Mouse (Mus musculus): ENCODE data around the gene Arhgap23. TPM values are rescaled to one million over a fixed set of nuclear protein-coding genes. Genes with fewer than 3 reads are reported as not detected.

The Arhgap23 gene
- polyA plus RNA-seq (2016; fragmentation: Nextera tagmentation; extraction: Ambion mirVana): 3.5 and 3.9 TPM in 2 replicates

DNA sequence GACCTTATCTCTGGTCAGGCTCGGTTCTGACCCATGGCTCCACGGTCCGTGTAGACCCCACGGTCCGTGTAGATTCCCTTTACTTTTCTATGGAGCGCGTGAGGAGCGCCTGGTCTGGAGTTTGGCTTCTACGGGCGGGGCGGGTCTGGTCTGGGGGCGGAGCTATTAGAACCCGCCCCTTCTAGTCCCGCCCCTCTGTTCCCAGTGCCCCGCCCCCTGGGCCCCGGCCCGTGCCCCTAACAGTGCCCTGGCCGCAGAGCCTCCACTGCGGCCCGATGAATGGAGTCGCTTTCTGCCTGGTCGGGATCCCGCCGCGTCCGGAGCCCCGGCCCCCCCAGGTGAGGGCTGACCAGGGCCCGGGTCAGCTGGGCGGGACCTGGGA is at the start of gene Arhgap23:
Gene Arhgap23 (plus strand): TSS at position 204 of the 382 bp plus-strand sequence.
- Histone ChIP-seq H3K27ac (peak within 1 kb of the TSS; percentile 93), H3K36me3 (no peaks in the 10 kb centered on the region), H3K4me3 (peak within 1 kb of the TSS; percentile 85), H3K4me1 (peaks cover 60% of the 10 kb centered on the region), H3K27me3 (ENCODE audit: low read depth, poor library complexity, severe bottlenecking) (no peaks in the 10 kb centered on the region), H3K9me3 (replicated peaks) (no peaks in the 10 kb centered on the region)
- WGBS: 2% methylated on average over 29 of the region's 29 CpGs
- DNase-seq (ENCODE audit: low spot score): peak; percentile 91

DNA sequence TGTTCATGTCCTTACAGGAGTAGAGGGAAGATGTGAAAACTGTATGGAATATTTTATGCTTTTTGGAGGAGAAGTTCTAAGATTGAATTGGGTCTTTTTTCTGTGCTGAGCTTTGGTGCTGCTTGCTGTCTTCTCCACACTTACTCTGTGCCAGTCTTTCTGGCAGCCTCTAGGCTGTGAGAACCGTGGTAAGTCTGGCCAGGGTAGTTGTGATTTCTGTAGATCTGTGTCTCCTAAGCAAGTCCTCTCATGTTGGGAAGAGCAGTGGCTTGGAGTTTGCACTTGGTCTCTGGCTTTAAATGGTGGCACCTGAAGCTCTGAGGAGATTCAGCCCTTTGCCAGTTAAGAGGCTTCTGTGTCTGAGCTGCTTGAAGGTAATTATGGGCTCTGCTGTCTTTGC is 49.8 kb upstream of the Arhgap23 start:
- DNase-seq (ENCODE audit: low spot score): no peak
- no peaks in the 10 kb centered on the region for H3K9me3 ChIP-seq (replicated peaks)
- 61% methylated on average over 1 of the region's 1 CpGs for WGBS
- no peak overlapping the region for H3K27ac ChIP-seq
- H3K36me3 ChIP-seq: peaks cover 17% of the 10 kb centered on the region; the same call in 1 of the 2 replicates
- H3K27me3 ChIP-seq (ENCODE audit: low read depth, poor library complexity, severe bottlenecking): no peaks in the 10 kb centered on the region
- H3K4me3 ChIP-seq: peak overlapping the region; percentile 6; the same call in 1 of the 2 replicates
- H3K4me1 ChIP-seq: peaks cover 35% of the 10 kb centered on the region

DNA sequence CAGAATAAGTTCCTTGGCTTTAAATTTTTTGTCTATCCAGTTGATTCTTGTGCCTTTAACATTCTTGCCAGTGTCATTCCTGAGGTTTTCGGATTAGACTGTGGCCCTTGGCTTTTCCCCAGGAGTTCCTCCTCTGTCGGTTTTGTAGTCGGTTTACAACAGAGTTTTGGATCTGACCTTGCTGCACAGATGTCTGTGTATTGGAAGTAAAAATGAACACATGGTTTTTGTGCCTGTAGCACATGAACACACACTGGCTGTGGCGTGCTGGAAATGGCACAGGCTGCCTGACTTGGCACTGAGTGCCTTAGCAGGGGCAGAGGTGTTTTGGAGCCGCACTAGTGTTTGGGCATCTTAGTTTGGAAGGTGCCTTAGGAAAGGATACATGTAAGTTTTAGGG is 46.8 kb upstream of the Arhgap23 start:
- H3K27me3 ChIP-seq (ENCODE audit: low read depth, poor library complexity, severe bottlenecking): no peaks in the 10 kb centered on the region
- no peak overlapping the region for H3K27ac ChIP-seq
- WGBS: 94% methylated on average over 5 of the region's 5 CpGs
- H3K4me1 ChIP-seq: peaks cover 25% of the 10 kb centered on the region
- DNase-seq (ENCODE audit: low spot score): no peak
- H3K9me3 ChIP-seq (replicated peaks): no peaks in the 10 kb centered on the region
- H3K4me3 ChIP-seq: no peak overlapping the region
- H3K36me3 ChIP-seq: peaks cover 23% of the 10 kb centered on the region; the same call in 1 of the 2 replicates

DNA sequence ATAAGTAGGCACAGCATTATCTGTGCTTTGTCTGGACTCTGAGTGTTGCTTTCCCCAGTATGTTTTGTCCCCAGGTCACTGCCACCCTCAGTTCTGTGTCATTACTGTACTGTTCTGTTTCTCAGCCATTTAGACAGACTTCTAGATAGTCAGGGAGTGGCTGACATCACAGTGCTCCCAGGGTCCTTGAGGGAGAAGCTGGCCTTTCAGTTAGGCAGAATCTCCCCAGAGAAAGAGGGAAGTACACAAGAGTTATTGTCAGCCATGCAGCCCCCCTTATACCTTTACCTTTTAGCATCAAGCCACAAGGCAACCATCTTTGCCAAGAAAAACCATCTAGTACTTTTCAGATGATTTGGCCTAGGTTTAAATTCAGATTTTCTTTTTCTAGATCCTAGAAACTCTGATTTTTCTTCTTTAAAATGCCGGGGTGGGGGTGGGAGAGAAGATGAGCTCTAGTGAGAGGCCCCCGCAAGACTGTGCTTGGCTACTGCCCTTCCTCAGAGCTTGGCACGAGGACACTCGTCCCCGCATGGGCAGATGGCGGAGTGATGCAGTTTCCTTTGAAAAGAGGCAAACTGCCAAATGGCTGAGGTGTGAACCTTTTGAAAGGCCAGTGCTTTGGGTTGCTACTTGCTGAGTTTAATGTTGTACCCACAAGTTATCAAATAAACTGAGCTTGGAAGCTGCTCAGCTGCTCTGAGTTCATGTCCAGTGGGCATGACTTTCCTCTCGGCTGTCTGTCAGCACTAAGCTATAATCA is 44.8 kb upstream of the Arhgap23 start:
- peaks cover 5% of the 10 kb centered on the region for H3K4me1 ChIP-seq
- no peaks in the 10 kb centered on the region for H3K9me3 ChIP-seq (replicated peaks)
- no peak overlapping the region for H3K4me3 ChIP-seq
- DNase-seq (ENCODE audit: low spot score): no peak
- no peak overlapping the region for H3K27ac ChIP-seq
- H3K36me3 ChIP-seq: peaks cover 40% of the 10 kb centered on the region
- H3K27me3 ChIP-seq (ENCODE audit: low read depth, poor library complexity, severe bottlenecking): no peaks in the 10 kb centered on the region
- WGBS: 69% methylated on average over 7 of the region's 7 CpGs

DNA sequence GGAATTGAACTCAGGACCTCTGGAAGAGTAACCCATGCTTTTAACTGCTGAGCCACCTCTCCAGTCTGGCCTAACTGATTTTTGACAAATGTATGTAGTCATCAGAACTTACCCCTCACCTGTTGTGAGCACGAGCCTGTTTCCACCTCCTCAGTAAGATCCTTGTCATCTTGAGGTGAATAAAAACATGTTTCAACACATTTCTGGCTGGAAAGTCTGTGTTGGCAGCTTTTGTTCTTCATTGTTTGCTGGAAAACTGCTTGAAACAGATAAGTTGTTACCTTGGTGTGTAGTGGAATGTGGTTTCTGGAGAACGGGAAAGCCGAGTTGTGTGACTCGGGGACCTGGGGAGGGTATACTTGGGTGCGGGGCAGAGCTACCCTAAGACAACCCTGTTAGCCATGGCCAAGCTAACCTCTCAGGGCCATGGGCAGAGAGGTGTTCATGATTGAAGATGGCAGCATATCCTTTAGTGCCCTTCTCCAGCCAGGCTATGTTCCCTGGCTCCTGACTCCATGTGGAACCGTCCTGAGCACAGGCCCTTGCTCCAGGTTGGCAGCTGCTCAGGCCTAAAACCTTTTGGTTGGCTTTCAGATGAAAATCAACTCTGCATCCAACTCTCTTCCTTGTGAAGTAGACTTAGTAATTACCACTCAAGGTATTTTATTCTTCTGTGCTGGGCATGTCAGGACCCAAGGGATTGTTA is 43.0 kb upstream of the Arhgap23 start:
- no peak overlapping the region for H3K27ac ChIP-seq
- H3K27me3 ChIP-seq (ENCODE audit: low read depth, poor library complexity, severe bottlenecking): no peaks in the 10 kb centered on the region
- no peak for DNase-seq (ENCODE audit: low spot score)
- 94% methylated on average over 6 of the region's 6 CpGs for whole genome bisulfite sequencing
- no peaks in the 10 kb centered on the region for H3K9me3 ChIP-seq (replicated peaks)
- H3K4me1 ChIP-seq: no peaks in the 10 kb centered on the region
- no peak overlapping the region for H3K4me3 ChIP-seq
- peaks cover 50% of the 10 kb centered on the region for H3K36me3 ChIP-seq

DNA sequence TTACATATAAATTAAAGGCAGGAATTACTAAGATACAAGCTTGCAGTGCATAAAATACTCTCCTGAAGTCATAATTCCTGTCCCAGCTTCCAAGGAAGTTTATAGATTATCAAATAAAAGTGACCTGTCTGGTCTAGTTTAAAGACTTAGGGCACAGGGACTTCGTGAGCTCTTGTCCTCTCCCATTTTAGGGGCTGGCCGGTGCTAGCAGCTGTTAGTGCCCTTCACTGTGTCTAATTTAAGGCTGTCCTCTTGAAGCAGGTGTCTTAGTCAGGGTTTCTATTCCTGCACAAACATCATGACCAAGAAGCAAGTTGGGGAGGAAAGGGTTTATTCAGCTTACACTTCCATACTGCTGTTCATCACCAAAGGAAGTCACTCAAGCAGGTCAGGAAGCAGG is 41.9 kb upstream of the Arhgap23 start:
- Histone ChIP-seq H3K4me3 (no peak overlapping the region), H3K4me1 (no peaks in the 10 kb centered on the region), H3K36me3 (peaks cover 55% of the 10 kb centered on the region), H3K27ac (no peak overlapping the region), H3K9me3 (replicated peaks) (no peaks in the 10 kb centered on the region), H3K27me3 (ENCODE audit: low read depth, poor library complexity, severe bottlenecking) (no peaks in the 10 kb centered on the region)
- DNase-seq (ENCODE audit: low spot score): no peak
- 84% methylated on average over 2 of the region's 2 CpGs for WGBS

DNA sequence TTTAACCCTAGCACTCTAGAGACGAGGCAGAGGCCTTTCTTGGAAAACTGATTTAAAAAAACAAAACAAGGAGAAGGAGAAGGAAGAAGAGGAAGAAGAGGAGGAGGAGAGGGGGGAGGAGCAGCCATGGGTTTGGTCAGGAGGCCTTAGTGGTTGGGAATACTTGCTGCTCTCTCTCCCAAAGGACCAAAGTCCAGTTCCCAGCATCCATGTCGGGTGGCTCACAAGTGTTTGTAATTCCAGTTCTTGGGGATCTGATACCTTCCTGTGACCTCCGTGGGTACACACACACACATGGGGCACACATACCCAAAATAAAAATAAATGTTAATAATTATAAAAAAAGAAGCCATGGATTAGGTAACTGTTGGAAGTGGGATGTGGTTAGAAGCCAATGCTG is 35.3 kb upstream of the Arhgap23 start:
- WGBS: 87% methylated on average over 3 of the region's 3 CpGs
- Histone ChIP-seq H3K9me3 (replicated peaks) (no peaks in the 10 kb centered on the region), H3K4me3 (no peak overlapping the region), H3K27ac (no peak overlapping the region), H3K4me1 (no peaks in the 10 kb centered on the region), H3K27me3 (ENCODE audit: low read depth, poor library complexity, severe bottlenecking) (no peaks in the 10 kb centered on the region), H3K36me3 (peaks cover 84% of the 10 kb centered on the region)
- DNase-seq (ENCODE audit: low spot score): no peak

DNA sequence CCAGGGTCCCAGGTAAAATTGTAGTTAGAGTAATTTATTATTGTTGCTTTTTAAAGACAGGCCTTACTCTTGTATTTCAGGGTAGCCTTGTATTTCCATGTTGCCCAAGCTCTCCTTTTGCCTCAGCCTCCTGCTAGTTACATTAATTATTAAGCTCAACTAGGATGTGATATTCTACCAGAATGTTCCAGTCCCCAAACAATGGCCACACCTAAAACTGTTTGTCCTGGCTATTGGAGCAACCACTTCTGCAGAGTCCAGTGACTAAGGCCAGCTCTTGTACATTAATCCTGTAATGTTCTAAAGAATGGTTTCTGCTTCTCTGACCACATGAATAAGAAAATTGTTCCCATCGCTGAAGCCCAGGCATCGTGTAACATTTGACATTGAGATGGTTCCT is 32.3 kb upstream of the Arhgap23 start:
- Histone ChIP-seq H3K36me3 (peaks cover 79% of the 10 kb centered on the region), H3K27ac (no peak overlapping the region), H3K9me3 (replicated peaks) (no peaks in the 10 kb centered on the region), H3K27me3 (ENCODE audit: low read depth, poor library complexity, severe bottlenecking) (no peaks in the 10 kb centered on the region), H3K4me1 (no peaks in the 10 kb centered on the region), H3K4me3 (no peak overlapping the region)
- DNase-seq (ENCODE audit: low spot score): no peak
- WGBS: 95% methylated on average over 2 of the region's 2 CpGs

DNA sequence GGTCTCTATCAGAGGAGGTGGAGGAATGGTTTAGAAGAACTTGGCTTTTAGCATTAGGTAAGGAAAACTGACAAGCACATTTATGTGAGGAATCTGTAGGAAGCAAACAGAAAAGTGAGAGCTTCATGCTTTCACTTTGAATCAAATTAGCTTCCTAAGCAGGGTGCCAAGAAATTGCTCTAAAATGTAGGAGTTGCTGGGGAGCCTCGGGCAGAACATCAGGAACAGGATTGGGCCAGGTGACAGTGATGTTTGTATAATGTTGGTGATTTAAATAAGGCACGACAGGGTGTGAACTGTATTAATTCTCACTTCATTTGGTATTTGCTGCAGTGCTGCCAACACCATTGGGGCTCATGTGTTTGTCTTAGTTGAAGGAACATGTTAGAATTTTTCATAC is 31.6 kb upstream of the Arhgap23 start:
- H3K9me3 ChIP-seq (replicated peaks): no peaks in the 10 kb centered on the region
- H3K36me3 ChIP-seq: peaks cover 78% of the 10 kb centered on the region

DNA sequence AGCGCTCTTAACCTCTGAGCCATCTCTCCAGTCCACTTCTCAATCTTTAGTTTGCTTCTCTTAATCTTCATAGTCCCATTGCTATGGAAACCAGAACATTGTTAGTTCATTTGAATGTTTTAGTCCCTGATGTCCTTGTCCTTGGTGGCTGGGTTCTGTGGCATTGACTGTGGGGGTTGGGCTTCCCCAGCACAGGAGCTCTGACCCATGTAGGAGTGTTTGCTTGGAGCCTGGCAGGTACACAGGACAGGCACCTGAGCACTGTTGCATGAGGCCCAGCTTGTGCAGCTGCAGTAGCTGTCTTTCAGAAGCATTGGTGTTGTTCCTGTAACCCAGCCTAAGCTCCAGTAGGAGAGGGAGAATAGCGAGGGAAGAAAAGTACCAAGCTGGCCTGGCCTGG is 27.5 kb upstream of the Arhgap23 start:
- H3K27me3 ChIP-seq (ENCODE audit: low read depth, poor library complexity, severe bottlenecking): no peaks in the 10 kb centered on the region
- WGBS: 88% methylated on average over 2 of the region's 2 CpGs

More for the DNA sequence above, 31.6 kb upstream of the Arhgap23 start:
- no peaks in the 10 kb centered on the region for H3K27me3 ChIP-seq (ENCODE audit: low read depth, poor library complexity, severe bottlenecking)
- WGBS: 72% methylated on average over 2 of the region's 2 CpGs
- no peaks in the 10 kb centered on the region for H3K4me1 ChIP-seq
- H3K27ac ChIP-seq: no peak overlapping the region
- no peak overlapping the region for H3K4me3 ChIP-seq
- DNase-seq (ENCODE audit: low spot score): no peak

DNA sequence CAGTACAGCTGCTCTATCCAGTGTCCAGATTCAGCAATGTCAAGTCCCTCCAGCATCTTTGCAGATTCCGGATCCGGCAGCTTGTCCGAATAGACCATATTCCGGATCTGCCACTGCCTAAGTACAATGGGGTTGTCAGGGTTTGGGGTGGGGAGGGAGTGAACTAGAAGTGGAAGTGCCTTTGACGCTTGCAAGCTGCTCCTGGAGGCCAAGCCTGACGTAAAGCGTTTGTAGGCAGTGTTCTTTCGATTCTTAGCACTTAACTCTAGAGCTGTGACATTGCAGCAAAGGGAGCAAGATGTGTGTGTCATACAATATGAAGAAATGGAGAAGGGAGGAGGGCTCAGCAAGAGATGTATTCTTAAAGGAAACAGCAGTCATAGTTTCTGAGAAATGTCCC is 26.2 kb upstream of the Arhgap23 start:
- H3K4me1 ChIP-seq: no peaks in the 10 kb centered on the region
- H3K27me3 ChIP-seq (ENCODE audit: low read depth, poor library complexity, severe bottlenecking): no peaks in the 10 kb centered on the region
- peaks cover 88% of the 10 kb centered on the region for H3K36me3 ChIP-seq
- WGBS: 88% methylated on average over 8 of the region's 8 CpGs
- no peak overlapping the region for H3K4me3 ChIP-seq
- H3K9me3 ChIP-seq (replicated peaks): no peaks in the 10 kb centered on the region
- DNase-seq (ENCODE audit: low spot score): no peak
- no peak overlapping the region for H3K27ac ChIP-seq

More for the DNA sequence above, 27.5 kb upstream of the Arhgap23 start:
- Histone ChIP-seq H3K36me3 (peaks cover 88% of the 10 kb centered on the region), H3K9me3 (replicated peaks) (no peaks in the 10 kb centered on the region), H3K27ac (no peak overlapping the region), H3K4me3 (no peak overlapping the region), H3K4me1 (no peaks in the 10 kb centered on the region)
- no peak for DNase-seq (ENCODE audit: low spot score)

DNA sequence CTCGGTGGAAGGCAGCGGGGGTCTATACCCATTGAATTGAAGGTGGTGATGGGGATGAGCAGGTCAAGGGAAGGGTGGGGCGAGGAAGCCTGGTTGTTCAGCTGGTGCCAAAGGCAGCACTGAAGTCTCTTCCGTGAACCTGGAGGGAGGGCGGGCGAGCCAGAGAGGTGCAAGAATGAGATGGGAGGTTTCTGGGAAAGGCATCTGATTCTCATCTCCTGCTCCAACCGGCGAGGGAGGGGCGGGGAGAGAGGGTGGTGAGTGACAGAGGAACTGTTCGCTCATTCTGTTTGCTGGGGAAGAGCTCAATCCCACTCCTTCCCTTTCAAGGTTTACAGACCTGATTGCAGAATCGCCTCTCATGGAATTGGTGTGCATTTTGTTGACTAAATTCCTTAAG is 21.7 kb upstream of the Arhgap23 start:
- H3K4me3 ChIP-seq: no peak overlapping the region
- WGBS: 73% methylated on average over 11 of the region's 11 CpGs
- no peak for DNase-seq (ENCODE audit: low spot score)
- H3K36me3 ChIP-seq: peaks cover 88% of the 10 kb centered on the region
- no peaks in the 10 kb centered on the region for H3K27me3 ChIP-seq (ENCODE audit: low read depth, poor library complexity, severe bottlenecking)
- no peaks in the 10 kb centered on the region for H3K9me3 ChIP-seq (replicated peaks)
- H3K27ac ChIP-seq: no peak overlapping the region
- H3K4me1 ChIP-seq: no peaks in the 10 kb centered on the region

DNA sequence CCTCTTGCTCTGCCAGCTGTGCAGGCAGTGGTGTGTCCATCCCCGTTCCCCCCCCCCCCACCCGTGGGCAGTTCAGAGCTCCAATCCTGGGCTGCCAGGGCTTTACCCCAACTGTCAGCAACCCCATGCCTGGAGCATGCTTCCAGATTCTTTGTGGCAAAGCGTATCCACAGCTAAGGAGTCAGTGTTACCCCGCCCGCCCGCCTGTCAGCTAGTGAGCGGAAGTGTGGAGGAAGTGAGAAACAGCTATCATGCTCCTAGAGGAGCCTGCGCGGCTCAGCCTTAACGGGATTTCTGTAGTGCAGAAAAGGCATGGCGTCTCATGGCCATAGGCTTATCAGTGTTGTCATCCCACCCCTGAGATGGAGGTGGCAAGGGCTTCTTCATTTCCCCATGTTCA is 21.2 kb upstream of the Arhgap23 start:
- H3K9me3 ChIP-seq (replicated peaks): no peaks in the 10 kb centered on the region
- H3K4me1 ChIP-seq: no peaks in the 10 kb centered on the region
- 86% methylated on average over 11 of the region's 11 CpGs for WGBS
- no peak for DNase-seq (ENCODE audit: low spot score)
- H3K27ac ChIP-seq: no peak overlapping the region
- no peaks in the 10 kb centered on the region for H3K27me3 ChIP-seq (ENCODE audit: low read depth, poor library complexity, severe bottlenecking)
- no peak overlapping the region for H3K4me3 ChIP-seq
- H3K36me3 ChIP-seq: peaks cover 86% of the 10 kb centered on the region

Data from limb, embryonic 10.5 days (tissue).